Mouse (Mus musculus) bone marrow, adult 2 months (tissue): ENCODE measurements at regions not wholly inside any gene's neighbourhood (a gene's known extent, or its start where the extent isn't known, plus 50 kb on each side); places are given as distances from the start of the nearest gene placed in this dataset.

Experiments
- CTCF ChIP-seq: fragments of 200-500 bp; IDR thresholded peaks from 2 replicates; pipeline ENCODE4 v1.5.1; 2011; ENCODE audit warnings: low read length, control low read depth; ENCODE audit not compliant: control insufficient read depth, insufficient read depth
- POLR2A ChIP-seq: fragments of 200-500 bp; IDR thresholded peaks from 2 replicates; pipeline ENCODE4 v1.6.1; 2011; ENCODE audit warnings: low read depth, mild to moderate bottlenecking, control low read depth, low read length, borderline replicate concordance; ENCODE audit not compliant: control insufficient read depth

DNA sequence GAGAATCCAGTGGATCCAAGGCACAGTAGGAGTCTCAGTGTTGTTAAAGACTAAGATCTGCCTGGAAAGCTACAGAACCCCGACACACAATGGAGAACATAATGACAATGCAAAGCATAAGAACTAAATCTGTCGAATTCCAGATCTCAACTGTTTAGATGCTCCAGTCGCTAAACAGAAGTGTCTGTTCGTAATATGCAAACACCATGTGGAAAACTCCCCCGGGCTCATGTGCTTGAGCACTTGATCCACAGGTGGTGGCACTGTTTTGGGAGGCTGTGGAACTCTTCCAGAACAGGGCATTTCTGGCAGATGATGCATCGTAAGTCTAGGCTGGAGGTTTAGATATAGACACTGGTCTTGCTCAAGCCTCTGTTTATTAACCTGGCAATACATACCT is 412.2 kb upstream of the Gm5415 start:
- no peak for TF ChIP-seq POLR2A
- TF ChIP-seq CTCF: no peak
